Mouse (Mus musculus) lung, postnatal 14 days (tissue): ENCODE measurements around the gene Tdpoz1.
"Not testable (repeated sequence)": the region's sequence is repeated elsewhere in the genome, so short reads cannot be mapped to it uniquely, and the experiment has no call there.

Experiments used
- DNase-seq: peaks from one replicate; pipeline ENCODE4 v3.0.0; 2021

Tdpoz1 gene

DNA sequence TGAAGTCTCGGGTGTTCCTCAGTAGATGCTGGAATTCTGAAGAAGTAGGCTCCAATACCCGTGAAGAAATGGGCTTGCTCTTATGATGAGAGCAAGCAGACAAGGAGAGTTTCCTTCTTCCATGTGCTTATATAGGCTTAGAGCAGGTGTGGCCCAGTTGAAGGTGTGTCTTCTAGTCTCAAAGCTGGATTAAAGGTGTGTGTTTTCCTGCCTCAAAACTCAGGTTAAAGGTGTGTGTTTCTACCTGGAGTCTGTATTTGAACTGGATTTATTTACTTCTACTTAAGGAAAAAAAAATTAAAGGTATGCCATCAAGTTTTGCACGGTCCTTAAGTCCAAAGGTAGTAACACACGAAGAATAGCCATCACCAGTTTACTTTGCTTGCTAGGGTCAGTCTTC lies at the start of gene Tdpoz1:
Tdpoz1 (minus strand) TSS at position 101 of the 400 bp plus-strand sequence.
- DNase-seq, result not testable (repeated sequence)

DNA sequence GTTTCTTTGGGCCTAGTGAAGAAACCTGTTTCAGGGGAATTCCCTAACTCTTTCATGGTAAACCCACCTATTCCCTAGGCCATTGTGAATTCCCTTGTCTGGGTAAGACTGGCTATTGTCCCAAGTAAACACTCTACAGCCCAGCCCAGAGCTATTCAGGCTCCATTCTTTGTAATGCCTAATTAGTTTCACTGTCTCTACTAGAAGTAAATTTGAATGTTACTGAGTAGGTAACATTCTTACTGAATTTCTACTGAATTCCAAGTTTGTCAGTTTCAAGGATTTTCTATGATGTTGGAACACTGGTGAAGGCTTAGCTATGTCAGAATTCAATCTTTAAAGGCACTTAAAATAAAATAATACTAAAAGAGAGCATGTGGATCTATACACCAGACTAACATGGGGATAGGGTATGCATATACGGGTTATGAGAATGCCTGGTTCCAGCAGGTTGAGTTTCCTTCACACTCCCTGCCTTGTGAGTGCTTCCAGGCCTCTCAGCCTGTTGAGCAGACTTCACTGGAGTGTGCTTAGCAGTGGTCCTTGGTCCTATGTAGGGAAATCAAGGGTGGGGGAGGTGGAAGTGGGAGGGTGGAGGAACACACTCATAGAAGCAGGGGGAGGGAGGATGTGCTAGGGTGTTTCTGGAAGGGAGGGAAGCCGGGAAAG lies 33.0 kb upstream of the Tdpoz1 start:
- not testable (repeated sequence) for DNase-seq

DNA sequence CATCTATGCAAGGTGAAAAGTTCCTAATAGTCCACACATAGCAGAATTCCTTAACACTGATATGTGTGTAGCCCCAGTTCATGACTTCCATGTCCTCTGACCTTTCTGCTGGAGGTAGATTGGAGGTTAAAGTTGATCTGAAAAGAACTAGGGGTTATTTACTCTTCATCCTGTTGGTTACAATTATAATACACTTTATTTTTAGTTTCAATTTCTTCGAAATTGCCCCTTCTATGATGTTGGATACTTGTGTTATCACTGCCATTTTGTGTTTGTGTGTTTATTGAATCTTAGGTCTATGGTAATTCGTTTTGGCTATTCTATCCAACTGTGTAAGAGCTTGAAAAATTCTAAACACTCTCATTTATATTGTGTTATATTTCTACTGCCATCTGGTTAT lies 16.9 kb upstream of the Tdpoz1 start, which contains the start of gene Gm37596:
Gm37596 (minus strand) TSS at position 101 of the 400 bp plus-strand sequence.
- not testable (repeated sequence) for DNase-seq

DNA sequence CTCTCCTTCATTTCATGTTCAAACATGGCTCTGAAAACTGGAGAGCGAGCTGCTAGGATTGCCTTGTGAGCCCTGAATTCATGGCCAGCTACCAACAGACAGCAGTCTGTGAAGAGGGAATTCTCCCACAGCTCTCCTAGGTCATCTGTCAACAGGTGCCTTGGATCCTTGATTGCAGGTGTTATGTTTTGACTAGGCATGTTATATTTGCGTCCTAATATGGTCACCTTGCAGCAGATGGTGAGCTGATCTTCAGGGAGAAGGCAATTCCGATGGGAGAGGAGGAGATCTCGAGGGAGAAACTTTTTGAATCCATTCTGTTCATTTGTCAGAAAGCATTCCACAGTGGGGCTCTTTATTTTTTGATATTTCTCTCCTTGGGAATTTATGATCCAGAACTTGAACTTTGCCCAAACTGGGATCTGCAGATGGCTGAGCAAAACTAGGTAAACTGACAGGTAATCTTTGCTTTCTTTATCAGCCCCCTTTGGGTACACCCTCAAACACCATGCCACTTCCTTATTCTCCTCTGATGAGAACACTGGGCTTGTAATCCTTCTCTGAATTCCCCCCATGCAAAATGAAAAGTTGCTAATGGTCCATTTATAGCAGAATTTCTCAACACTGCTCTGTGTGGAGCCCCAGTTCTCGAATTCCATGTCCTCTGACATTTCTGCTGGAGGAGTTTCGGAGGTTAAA lies 5.2 kb downstream of the Tdpoz1 start:
- DNase-seq, result not testable (repeated sequence)

DNA sequence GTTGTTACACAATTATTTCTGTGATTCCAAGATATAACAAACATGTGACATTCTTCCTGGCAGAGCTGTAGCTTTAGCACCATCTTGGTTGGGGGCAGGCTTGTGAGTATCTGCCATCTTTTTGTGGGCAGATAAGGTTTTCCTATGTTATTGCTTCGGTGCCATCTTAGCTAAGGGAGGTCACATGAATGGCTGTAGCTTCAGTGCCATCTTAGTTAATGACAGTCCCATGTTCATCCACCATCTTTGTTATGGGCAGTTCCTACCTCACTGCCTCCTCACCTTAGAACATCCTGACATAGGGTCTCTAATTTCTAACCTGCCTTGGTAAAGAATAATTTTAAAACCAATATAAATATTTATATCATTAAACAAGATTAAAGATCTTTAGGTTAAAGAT lies 21.9 kb downstream of the Tdpoz1 start:
- DNase-seq, result no peak

DNA sequence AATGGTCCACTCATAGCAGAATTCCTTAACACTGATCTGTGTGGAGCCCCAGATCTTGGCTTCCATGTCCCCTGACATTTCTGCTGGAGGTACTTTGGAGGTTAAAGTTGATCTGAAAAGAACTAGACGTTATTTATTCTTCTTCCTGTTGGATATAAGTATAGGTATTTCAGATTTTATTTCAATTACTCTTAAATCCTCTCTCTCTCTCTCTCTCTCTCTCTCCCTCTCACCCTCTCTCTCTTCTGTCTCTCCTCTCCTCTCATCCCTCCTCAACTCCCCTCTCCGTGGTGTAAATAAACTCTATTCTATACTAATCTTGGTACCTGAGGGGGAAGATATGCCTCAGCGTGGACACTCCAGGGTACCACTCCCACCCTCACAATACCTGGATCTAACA lies 23.5 kb downstream of the Tdpoz1 start, which contains the start of gene Tdpoz2:
Tdpoz2 (minus strand) TSS at position 101 of the 400 bp plus-strand sequence.
- DNase-seq, result no peak

DNA sequence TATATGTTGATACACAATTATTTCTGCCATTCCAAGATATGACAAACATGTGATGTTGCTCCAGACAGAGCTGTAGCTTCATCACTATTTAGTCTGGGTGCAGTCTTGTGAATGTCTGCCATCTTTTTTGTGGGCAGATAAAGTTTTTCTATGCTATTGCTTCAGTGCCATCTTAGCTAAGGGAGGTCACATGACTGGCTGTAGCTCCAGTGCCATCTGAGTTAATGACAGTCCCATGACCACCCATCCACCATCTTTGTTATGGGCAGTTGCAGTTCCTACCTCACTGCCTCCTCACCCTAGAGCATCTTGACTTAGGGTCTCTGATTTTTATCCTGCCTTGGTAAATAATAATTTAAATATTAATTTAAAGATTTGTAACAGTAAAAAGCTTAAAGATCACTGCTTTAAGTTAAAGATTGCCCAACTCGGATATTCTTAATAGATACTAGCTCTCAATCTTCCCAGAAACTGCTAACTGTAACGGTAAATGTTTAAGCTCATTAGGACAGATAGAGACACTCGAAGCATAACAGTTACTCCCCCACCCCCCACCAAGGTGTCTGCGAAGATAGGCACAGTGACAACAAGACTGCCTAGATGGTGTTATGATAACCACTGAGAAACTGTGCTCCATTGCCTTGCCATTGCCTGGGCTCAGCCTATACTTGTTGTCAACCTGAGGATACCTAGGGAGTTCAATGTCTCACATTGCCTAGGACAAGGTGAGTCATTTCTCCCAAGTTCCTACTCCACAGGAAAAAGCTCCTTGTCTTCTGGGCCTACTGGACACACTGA lies 45.0 kb downstream of the Tdpoz1 start:
- not testable (repeated sequence) for DNase-seq
